Mouse (Mus musculus) heart, embryonic 12.5 days (tissue): ENCODE results near the gene Spaca3. TPM values are rescaled to one million over a fixed set of nuclear protein-coding genes. Genes with fewer than 3 reads are reported as not detected.

Experiments used
- ATAC-seq: fragments of 200-750 bp; cut with Nextera tagmentation; 2 replicates; pipeline ENCODE4 v1.8.0; 2017; ENCODE audit warnings: moderate TSS enrichment, moderate library complexity; ENCODE audit not compliant: insufficient number of reproducible peaks, low FRiP score
- H3K27ac ChIP-seq: fragments of 300-500 bp; sonication (generic); 2 replicates; pipeline ENCODE4 v1.5.1; 2016; ENCODE audit warnings: mild to moderate bottlenecking, moderate library complexity; ENCODE audit not compliant: poor library complexity, severe bottlenecking
- H3K27me3 ChIP-seq: fragments of 300-500 bp; sonication (generic); replicated peaks from 2 replicates; pipeline ENCODE4 v1.6.1; 2016; ENCODE audit warnings: mild to moderate bottlenecking, moderate library complexity
- H3K36me3 ChIP-seq: fragments of 300-500 bp; sonication (generic); 2 replicates; pipeline ENCODE4 v1.6.1; 2016; ENCODE audit warnings: mild to moderate bottlenecking, moderate library complexity
- H3K4me1 ChIP-seq: fragments of 300-500 bp; sonication (generic); replicated peaks from 2 replicates; pipeline ENCODE4 v1.6.1; 2016; ENCODE audit warnings: mild to moderate bottlenecking
- H3K4me2 ChIP-seq: fragments of 300-500 bp; sonication (generic); 2 replicates; pipeline ENCODE4 v1.6.1; 2016; ENCODE audit warnings: mild to moderate bottlenecking, moderate library complexity
- H3K4me3 ChIP-seq: fragments of 300-500 bp; sonication (generic); 2 replicates; pipeline ENCODE4 v1.5.1; 2016; ENCODE audit warnings: mild to moderate bottlenecking
- H3K9ac ChIP-seq: fragments of 300-500 bp; sonication (generic); 2 replicates; pipeline ENCODE4 v1.6.1; 2016; ENCODE audit warnings: mild to moderate bottlenecking, moderate library complexity
- H3K9me3 ChIP-seq: fragments of 300-500 bp; sonication (generic); replicated peaks from 2 replicates; pipeline ENCODE4 v1.6.1; 2016; ENCODE audit warnings: mild to moderate bottlenecking, moderate library complexity
- WGBS: fragments of 180-500 bp; shearing (Covaris S2); methylation state at CpG from one replicate; pipeline ENCODE4 v1.1.7; 2016; 5-methylcytosine and 5-hydroxymethylcytosine counted together
- polyA plus RNA-seq: library from polyadenylated mRNA; unstranded; fragments of >200 nt; fragmentation: Nextera tagmentation; extraction: Ambion mirVana; gene quantifications from 2 replicates; pipeline ENCODE4 v1.2.1, GENCODE M21; 2016

Gene Spaca3
- polyA plus RNA-seq, 1 experiment from 2014 or later: not detected

DNA sequence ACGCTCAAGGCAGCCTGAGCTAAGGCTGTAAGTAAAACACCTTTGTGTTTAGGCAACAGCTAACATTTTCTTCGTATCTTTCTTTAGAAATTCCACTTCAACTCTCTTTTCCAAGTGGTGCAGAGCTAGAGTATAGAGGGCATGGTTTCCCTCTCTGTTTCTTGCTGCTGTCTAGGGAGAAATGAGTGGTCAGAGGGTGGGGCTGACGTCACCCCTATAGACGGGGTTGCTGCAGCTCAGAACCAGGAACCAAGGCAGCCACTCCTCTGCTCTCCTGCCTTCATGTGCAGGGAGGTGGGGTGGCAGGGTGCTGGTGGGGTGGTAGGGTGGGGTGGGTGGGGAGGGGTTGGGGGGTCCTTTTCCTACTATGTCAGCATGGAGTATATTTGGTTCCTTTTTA lies 22.3 kb upstream of the Spaca3 start:
- 65% methylated on average over 4 of the region's 4 CpGs for WGBS
- Histone ChIP-seq H3K9me3 (no peaks in the 10 kb centered on the region), H3K4me3 (no peak overlapping the region), H3K27me3 (0 out of 2 replicates have a peak, but pooled peaks cover 4% of the 10 kb centered on the region), H3K4me2 (no peak overlapping the region), H3K27ac (no peak overlapping the region), H3K9ac (no peak overlapping the region), H3K4me1 (no peaks in the 10 kb centered on the region), H3K36me3 (no peaks in the 10 kb centered on the region)
- no peak for ATAC-seq

GRCm38 (mm10) chr11:80838724-80839123 lies 19.4 kb upstream of the Spaca3 start:
- Histone ChIP-seq H3K4me2 (no peak overlapping the region), H3K4me1 (no peaks in the 10 kb centered on the region), H3K9ac (no peak overlapping the region), H3K4me3 (no peak overlapping the region), H3K36me3 (no peaks in the 10 kb centered on the region), H3K27me3 (no peaks in the 10 kb centered on the region), H3K9me3 (no peaks in the 10 kb centered on the region), H3K27ac (no peak overlapping the region)
- no peak for ATAC-seq
- WGBS: 68% methylated on average over 1 of the region's 1 CpGs

GRCm38 (mm10) chr11:80843435-80843834 lies 14.7 kb upstream of the Spaca3 start:
- Histone ChIP-seq H3K4me3 (no peak overlapping the region), H3K9ac (no peak overlapping the region), H3K27ac (no peak overlapping the region), H3K4me1 (no peaks in the 10 kb centered on the region), H3K4me2 (no peak overlapping the region), H3K27me3 (0 out of 2 replicates have a peak, but pooled peaks cover 5% of the 10 kb centered on the region), H3K36me3 (no peaks in the 10 kb centered on the region), H3K9me3 (no peaks in the 10 kb centered on the region)
- WGBS: 69% methylated on average over 2 of the region's 2 CpGs
- ATAC-seq: no peak

DNA sequence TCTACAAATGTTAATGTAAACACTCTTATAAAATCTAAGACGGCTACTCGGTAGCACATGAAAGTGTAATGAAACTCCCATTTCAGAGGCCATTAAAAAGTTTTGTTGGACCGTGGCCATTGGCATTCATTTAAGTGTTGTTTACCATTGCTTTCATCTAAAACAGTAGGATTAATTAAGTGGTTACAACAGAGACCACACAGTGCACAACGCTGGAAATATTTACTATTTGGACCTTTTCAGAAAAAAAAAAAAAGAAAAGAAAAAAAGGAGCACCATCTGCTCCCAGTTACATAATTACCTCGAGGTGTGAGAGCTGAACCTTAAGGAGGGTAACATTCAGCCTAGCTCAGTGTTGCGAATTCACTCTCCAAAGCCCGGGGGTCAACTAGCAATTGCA lies 12.7 kb upstream of the Spaca3 start:
- WGBS: 72% methylated on average over 7 of the region's 7 CpGs
- no peak overlapping the region for H3K4me2 ChIP-seq
- H3K4me3 ChIP-seq: no peak overlapping the region
- no peak overlapping the region for H3K27ac ChIP-seq
- no peak overlapping the region for H3K9ac ChIP-seq
- H3K9me3 ChIP-seq: no peaks in the 10 kb centered on the region
- no peaks in the 10 kb centered on the region for H3K4me1 ChIP-seq
- no peak for ATAC-seq
- H3K36me3 ChIP-seq: no peaks in the 10 kb centered on the region
- H3K27me3 ChIP-seq: 0 out of 2 replicates have a peak, but pooled peaks cover 5% of the 10 kb centered on the region

DNA sequence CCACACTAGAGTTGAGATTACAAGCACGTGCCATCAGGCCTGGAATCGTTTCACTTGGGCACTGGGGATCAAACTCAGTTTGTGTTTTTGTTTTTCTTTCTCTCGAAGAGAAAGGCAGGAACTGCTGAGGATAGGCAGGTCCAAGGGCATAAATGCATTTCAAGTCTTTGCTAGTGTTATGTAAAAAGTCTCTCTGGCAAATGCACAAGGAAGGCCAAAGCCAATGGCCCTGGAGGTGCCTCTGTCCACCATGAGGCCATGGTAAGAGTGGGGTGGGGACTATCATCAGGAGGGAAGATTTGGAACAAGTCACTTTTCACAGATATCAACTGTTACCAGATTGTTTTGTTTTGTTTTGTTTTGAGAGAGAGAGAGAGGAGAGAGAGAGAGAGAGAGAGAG lies 12.1 kb upstream of the Spaca3 start:
- Histone ChIP-seq H3K27me3 (0 out of 2 replicates have a peak, but pooled peaks cover 5% of the 10 kb centered on the region), H3K4me2 (no peak overlapping the region), H3K9ac (no peak overlapping the region), H3K4me1 (no peaks in the 10 kb centered on the region), H3K9me3 (no peaks in the 10 kb centered on the region), H3K36me3 (no peaks in the 10 kb centered on the region), H3K27ac (no peak overlapping the region), H3K4me3 (no peak overlapping the region)
- 30% methylated on average over 3 of the region's 3 CpGs for WGBS
- ATAC-seq: no peak

GRCm38 (mm10) chr11:80848131-80848530 lies 10.0 kb upstream of the Spaca3 start:
- no peak overlapping the region for H3K27ac ChIP-seq
- H3K36me3 ChIP-seq: no peaks in the 10 kb centered on the region
- 75% methylated on average over 5 of the region's 5 CpGs for WGBS
- no peaks in the 10 kb centered on the region for H3K9me3 ChIP-seq
- H3K4me2 ChIP-seq: no peak overlapping the region
- no peak overlapping the region for H3K9ac ChIP-seq
- no peak overlapping the region for H3K4me3 ChIP-seq
- H3K27me3 ChIP-seq: peaks cover 8% of the 10 kb centered on the region; the same call in 1 of the 2 replicates
- no peaks in the 10 kb centered on the region for H3K4me1 ChIP-seq
- ATAC-seq: no peak

- no peaks in the 10 kb centered on the region for H3K36me3 ChIP-seq
- H3K9me3 ChIP-seq: no peaks in the 10 kb centered on the region
- H3K27me3 ChIP-seq: peaks cover 9% of the 10 kb centered on the region
- H3K27ac ChIP-seq: no peak overlapping the region
- WGBS: 43% methylated on average over 5 of the region's 5 CpGs
- ATAC-seq: no peak
- H3K4me2 ChIP-seq: no peak overlapping the region
- H3K4me3 ChIP-seq: no peak overlapping the region
- H3K9ac ChIP-seq: no peak overlapping the region
- H3K4me1 ChIP-seq: no peaks in the 10 kb centered on the region
These were observed 6.3 kb upstream of the Spaca3 start for GRCm38 (mm10) chr11:80851859-80852258.

DNA sequence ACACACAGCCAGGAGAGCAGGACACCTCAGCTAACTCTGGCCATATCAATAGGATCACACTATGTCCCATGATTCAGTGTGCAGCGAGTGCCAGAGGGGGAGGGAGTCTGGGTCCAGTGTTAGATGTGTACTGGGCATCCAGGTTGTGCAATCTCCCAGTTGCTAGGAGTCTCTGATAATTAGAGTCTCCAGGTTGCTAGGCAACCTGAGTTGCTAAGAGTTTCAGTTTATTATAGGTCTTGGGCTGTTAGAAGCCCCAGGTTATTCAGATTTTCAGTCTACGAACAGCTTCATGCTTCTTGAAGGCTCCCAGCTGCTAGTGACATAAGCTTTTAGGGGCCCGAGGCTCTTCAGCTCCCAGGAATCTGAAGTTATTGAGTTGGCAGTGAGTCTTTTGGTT lies 5.2 kb upstream of the Spaca3 start:
- Histone ChIP-seq H3K27me3 (peaks cover 6% of the 10 kb centered on the region), H3K27ac (no peak overlapping the region), H3K9ac (no peak overlapping the region), H3K36me3 (no peaks in the 10 kb centered on the region), H3K4me1 (peaks cover 3% of the 10 kb centered on the region; the same call in 1 of the 2 replicates), H3K4me3 (no peak overlapping the region), H3K9me3 (no peaks in the 10 kb centered on the region), H3K4me2 (no peak overlapping the region)
- WGBS: 55% methylated on average over 3 of the region's 3 CpGs
- no peak for ATAC-seq

- Histone ChIP-seq H3K9ac (no peak overlapping the region), H3K27ac (no peak overlapping the region), H3K4me2 (no peak overlapping the region), H3K4me3 (no peak overlapping the region), H3K27me3 (peaks cover 6% of the 10 kb centered on the region), H3K36me3 (no peaks in the 10 kb centered on the region), H3K9me3 (no peaks in the 10 kb centered on the region), H3K4me1 (peaks cover 3% of the 10 kb centered on the region; the same call in 1 of the 2 replicates)
- WGBS: 78% methylated on average over 11 of the region's 11 CpGs
- no peak for ATAC-seq
These were observed 3.7 kb upstream of the Spaca3 start for GRCm38 (mm10) chr11:80854430-80854829.

DNA sequence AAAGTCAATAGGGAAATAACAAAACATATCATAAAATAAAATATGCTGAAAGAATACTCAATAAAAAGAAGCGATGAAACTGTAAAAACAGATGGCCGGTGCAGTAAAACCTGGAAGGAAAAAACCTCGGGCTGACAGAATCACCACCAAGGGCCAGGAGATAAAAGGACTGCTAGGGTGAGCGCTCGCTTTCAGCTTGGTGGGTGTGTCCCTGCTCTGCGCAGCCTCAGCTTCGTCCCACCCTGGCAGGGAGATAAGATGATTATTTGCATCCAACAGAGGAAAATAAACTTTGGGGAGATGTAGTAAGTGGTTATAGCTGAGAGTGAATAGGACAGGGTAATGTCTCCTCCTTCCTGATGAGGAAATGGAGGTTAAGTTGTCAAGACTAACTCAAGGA lies 3.3 kb upstream of the Spaca3 start:
- 14% methylated on average over 7 of the region's 7 CpGs for WGBS
- Histone ChIP-seq H3K4me3 (no peak overlapping the region), H3K4me2 (no peak overlapping the region), H3K27me3 (peaks cover 6% of the 10 kb centered on the region), H3K4me1 (peaks cover 3% of the 10 kb centered on the region; the same call in 1 of the 2 replicates), H3K27ac (no peak overlapping the region), H3K36me3 (no peaks in the 10 kb centered on the region), H3K9ac (no peak overlapping the region), H3K9me3 (no peaks in the 10 kb centered on the region)
- ATAC-seq: no peak

DNA sequence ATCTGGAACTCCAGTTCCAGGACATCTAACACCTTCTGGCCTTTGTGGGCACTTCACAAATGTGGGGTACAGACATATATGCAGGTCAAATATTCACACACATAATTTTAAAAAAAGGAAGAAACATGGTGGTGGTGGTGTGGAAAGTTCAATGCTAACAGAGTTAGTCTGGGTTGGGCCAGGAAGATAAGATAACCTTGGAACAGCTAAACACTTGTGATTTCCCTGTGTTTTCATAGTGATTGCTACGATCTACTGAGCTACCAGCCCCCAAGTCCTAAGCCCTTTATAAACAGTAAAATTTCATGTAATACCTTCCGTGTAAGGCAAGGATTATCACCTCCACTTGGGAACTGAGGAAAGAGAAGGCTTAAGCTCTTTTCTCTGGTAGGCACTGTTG lies 1.3 kb upstream of the Spaca3 start:
- Histone ChIP-seq H3K4me3 (no peak overlapping the region), H3K36me3 (no peaks in the 10 kb centered on the region), H3K9me3 (no peaks in the 10 kb centered on the region), H3K9ac (no peak overlapping the region), H3K4me2 (no peak overlapping the region), H3K27ac (no peak overlapping the region), H3K27me3 (peaks cover 6% of the 10 kb centered on the region), H3K4me1 (peaks cover 3% of the 10 kb centered on the region; the same call in 1 of the 2 replicates)
- WGBS: 39% methylated on average over 2 of the region's 2 CpGs
- no peak for ATAC-seq

GRCm38 (mm10) chr11:80862941-80863340 lies 4.8 kb downstream of the Spaca3 start:
- ATAC-seq: no peak
- no peaks in the 10 kb centered on the region for H3K9me3 ChIP-seq
- no peaks in the 10 kb centered on the region for H3K4me1 ChIP-seq
- no peaks in the 10 kb centered on the region for H3K36me3 ChIP-seq
- no peak overlapping the region for H3K4me3 ChIP-seq
- no peak overlapping the region for H3K4me2 ChIP-seq
- no peak overlapping the region for H3K9ac ChIP-seq
- H3K27me3 ChIP-seq: no peaks in the 10 kb centered on the region
- H3K27ac ChIP-seq: no peak overlapping the region
- 85% methylated on average over 7 of the region's 7 CpGs for WGBS
